10 mouse cellular contexts compared by ENCODE assay signal in genomic region chr4:142209884-142210283, GRCm38 (mm10). TPM values are rescaled to one million over a fixed set of nuclear protein-coding genes. Genes with fewer than 3 reads are reported as not detected.
A peak's percentile ranks its signal among the peaks of the same experiment; 100 is the strongest.
DNase-seq lines count a peak whose midpoint lies in the region; ATAC-seq lines count a peak whose summit lies in the region.
"Had no signal": no experiment of that assay in that cellular context is flagged by ENCODE, and none has a peak within 500 bp of the region (broad histone marks: within the 10 kb centered on the region; RNA-seq: fewer than 3 reads in every experiment).

No protein-coding gene starts in this region.

- intact Hi-C loops in left cerebral cortex, postnatal 14 days (cut with DNase I) = no loop called here

- no peak for ATAC-seq in hindbrain, embryonic 12.5 days (ENCODE audit: low FRiP score)
- peak; percentile 78 for ATAC-seq in granulocyte monocyte progenitor cell, adult 5-6 weeks (replicated peaks; ENCODE audit: poor library complexity, severe bottlenecking)
- ATAC-seq in hematopoietic stem cell, adult 5-6 weeks (replicated peaks in 1 of 2; ENCODE audit: insufficient read depth in 1 of 2, low FRiP score in 2 of 2, low TSS enrichment in 1 of 2, low read depth in 1 of 2, poor library complexity in 2 of 2, severe bottlenecking in 2 of 2) = peak; percentile 61 to 74
- ATAC-seq in limb, embryonic 13.5 days (ENCODE audit: low FRiP score, low read depth) = no peak

- H3K4me2 ChIP-seq in hindbrain, embryonic 12.5 days (replicated peaks) = no peak overlapping the region
- H3K4me2 ChIP-seq in limb, embryonic 13.5 days (replicated peaks) = peak overlapping the region; percentile 31; the same call in 1 of the 2 replicates

- no peak overlapping the region for H3K9ac ChIP-seq in hindbrain, embryonic 12.5 days
- H3K9ac ChIP-seq in limb, embryonic 13.5 days = 0 out of 2 replicates have a peak overlapping the region, but pooled peaks have one; percentile 19

- H3K27ac ChIP-seq in hindbrain, embryonic 10.5 days = peak overlapping the region; percentile 35; the same call in 1 of the 2 replicates
- H3K27ac ChIP-seq in hindbrain, embryonic 12.5 days = no peak overlapping the region
- H3K27ac ChIP-seq in limb, embryonic 13.5 days = peak overlapping the region; percentile 22; the same call in 1 of the 2 replicates
- H3K27ac ChIP-seq: midbrain, embryonic 10.5 days had no signal

- no peaks in the 10 kb centered on the region for H3K9me3 ChIP-seq in hindbrain, embryonic 10.5 days
- no peaks in the 10 kb centered on the region for H3K9me3 ChIP-seq in hindbrain, embryonic 12.5 days (replicated peaks)
- no peaks in the 10 kb centered on the region for H3K9me3 ChIP-seq in limb, embryonic 13.5 days
- H3K9me3 ChIP-seq: midbrain, embryonic 10.5 days had no signal

- H3K4me3 ChIP-seq in hindbrain, embryonic 10.5 days = no peak overlapping the region
- H3K4me3 ChIP-seq in hindbrain, embryonic 12.5 days = no peak overlapping the region
- no peak overlapping the region for H3K4me3 ChIP-seq in limb, embryonic 13.5 days
- H3K4me3 ChIP-seq: midbrain, embryonic 10.5 days had no signal

- H3K36me3 ChIP-seq in hindbrain, embryonic 10.5 days = peaks cover 13% of the 10 kb centered on the region
- H3K36me3 ChIP-seq in hindbrain, embryonic 12.5 days = peaks cover 6% of the 10 kb centered on the region; the same call in 1 of the 2 replicates
- peaks cover 16% of the 10 kb centered on the region for H3K36me3 ChIP-seq in limb, embryonic 13.5 days

- H3K27me3 ChIP-seq in hindbrain, embryonic 10.5 days (ENCODE audit: insufficient read depth, poor library complexity, severe bottlenecking) = no peaks in the 10 kb centered on the region
- H3K27me3 ChIP-seq in hindbrain, embryonic 12.5 days = no peaks in the 10 kb centered on the region
- no peaks in the 10 kb centered on the region for H3K27me3 ChIP-seq in limb, embryonic 13.5 days

- H3K4me1 ChIP-seq in hindbrain, embryonic 10.5 days (replicated peaks) = peaks cover 43% of the 10 kb centered on the region
- H3K4me1 ChIP-seq in hindbrain, embryonic 12.5 days = peaks cover 28% of the 10 kb centered on the region
- peaks cover 39% of the 10 kb centered on the region for H3K4me1 ChIP-seq in limb, embryonic 13.5 days

- no peak for DNase-seq in hindbrain, embryonic 10.5 days (ENCODE audit: low spot score)
- DNase-seq in embryo, embryonic 10 days (ENCODE audit: low spot score) = no peak
- DNase-seq in right cerebral cortex, postnatal 4 days = no peak
- DNase-seq in left cerebral cortex, postnatal 14 days (ENCODE audit: low spot score in 2 of 2) = no peak
- DNase-seq: liver had no signal

- 73% methylated on average over 9 of the region's 9 CpGs for WGBS in hindbrain, embryonic 10.5 days
- WGBS in hindbrain, embryonic 12.5 days = 61% methylated on average over 9 of the region's 9 CpGs
- 58% methylated on average over 9 of the region's 9 CpGs for WGBS in limb, embryonic 13.5 days

RNA-seq across cellular contexts. Expression of gene Kazn, which starts 29.3 kb away (rescaled TPM):
- polyA plus RNA-seq in hindbrain, embryonic 10.5 days (2016; fragmentation: Nextera tagmentation; extraction: Ambion mirVana) = 11.4 and 14.3 TPM in 2 replicates
- polyA plus RNA-seq in hindbrain, embryonic 12.5 days (2016; fragmentation: Nextera tagmentation; extraction: Ambion mirVana) = 20.6 and 22.4 TPM in 2 replicates
- 1.1 TPM in 1 of 2 replicates, not detected in the other for total RNA-seq in granulocyte monocyte progenitor cell, adult 5-6 weeks (2014; fragmentation: Nextera tagmentation)
- 0.09 and 3.5 TPM in 2 replicates for total RNA-seq in granulocyte monocyte progenitor cell, adult 5-6 weeks (2017)
- total RNA-seq in hematopoietic stem cell, adult 5-6 weeks (2017) = 3.8 and 6.3 TPM in 2 replicates
- 14.4 and 15.3 TPM in 2 replicates for polyA plus RNA-seq in limb, embryonic 13.5 days (2015; fragmentation: Nextera tagmentation; extraction: Ambion mirVana)
- 10 to 100 TPM; 77.5 to 81.5 TPM for total RNA-seq in left cerebral cortex, postnatal 14 days (2021)

Comparison
In these comparisons a context has a peak if more than half of its experiments do, and no peak if none do; other contexts are left out.
1. ATAC-seq: peak in granulocyte monocyte progenitor cell, adult 5-6 weeks (single experiment) and hematopoietic stem cell, adult 5-6 weeks (2 of 2); none in hindbrain, embryonic 12.5 days (single experiment) and limb, embryonic 13.5 days (single experiment).
2. RNA of gene Kazn, which starts 29.3 kb away (total RNA-seq): 77.5 to 81.5 TPM in left cerebral cortex, postnatal 14 days; 3.8 to 6.3 TPM in hematopoietic stem cell, adult 5-6 weeks and 0.09 to 3.5 TPM in granulocyte monocyte progenitor cell, adult 5-6 weeks; every median in the first group is over 10 times any median in the second.